Mouse (Mus musculus): ENCODE measurements around the gene Phpt1.

Gene Phpt1

GRCm38 (mm10) chr2:25574579-25575431 is at the start of gene Phpt1, which contains the start of gene Mamdc4:
TSS of gene Phpt1 (minus strand) at chr2:25575224.
TSS of gene Mamdc4 (minus strand) at chr2:25574845.
- peak; percentile 95 for DNase-seq (ENCODE audit: low spot score in 2 of 2)

- DNase-seq (ENCODE audit: low spot score in 2 of 2), result peak; percentile 66 to 77
Observed at GRCm38 (mm10) chr2:25621229-25622200, 46.5 kb upstream of the Phpt1 start, which contains the start of gene Tmem141. TSS of gene Tmem141 (minus strand) at chr2:25622005.

DNA sequence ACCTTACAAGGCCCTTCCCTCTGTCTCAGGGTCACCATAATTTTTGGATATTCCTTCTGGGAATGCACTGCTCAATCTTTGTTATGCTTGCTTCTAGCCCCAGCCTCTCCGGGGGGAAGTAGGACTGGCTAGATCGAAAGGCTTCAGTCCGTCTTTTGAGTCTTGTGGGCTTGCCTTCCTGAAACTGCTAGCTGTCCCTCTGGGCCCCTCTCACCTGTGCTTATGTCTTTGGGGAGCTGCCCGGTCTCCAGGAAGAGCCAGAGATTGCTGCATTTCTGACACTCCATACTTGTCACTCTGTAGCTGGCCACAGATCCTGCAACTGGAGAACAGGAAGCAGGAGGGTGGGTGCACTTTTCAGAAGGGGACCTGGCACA is 45.8 kb upstream of the Phpt1 start:
- no peak for DNase-seq (ENCODE audit: low spot score in 2 of 2)

GRCm38 (mm10) chr2:25620386-25620785 is 45.4 kb upstream of the Phpt1 start:
- peak in 1 of 2 experiments; percentile 7 for DNase-seq (ENCODE audit: low spot score in 2 of 2)

DNA sequence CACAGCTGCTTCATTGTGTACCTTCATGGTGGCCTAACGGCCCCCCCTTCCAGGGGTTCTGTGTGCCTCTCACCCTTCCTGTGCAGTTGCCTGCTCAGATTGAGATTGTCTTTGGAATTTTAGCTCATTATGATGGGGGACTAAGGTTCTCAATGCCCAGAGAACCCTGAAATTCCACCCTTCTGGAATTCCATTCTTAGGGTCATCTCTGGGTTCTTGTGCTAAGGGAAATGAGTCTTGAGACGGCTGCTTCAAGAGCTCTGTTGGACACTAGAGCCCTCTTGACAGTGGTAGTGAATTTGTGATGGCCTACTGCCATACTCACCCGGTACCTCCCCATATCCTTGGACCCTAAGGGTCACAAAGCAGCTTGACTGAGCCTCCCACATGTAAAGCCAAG is 42.6 kb upstream of the Phpt1 start, which contains the start of gene Ccdc183:
Gene Ccdc183, minus strand, starts transcription at position 101 of the 400 bp plus-strand sequence.
- DNase-seq (ENCODE audit: low spot score in 2 of 2), result no peak

- no peak for DNase-seq (ENCODE audit: low spot score in 2 of 2)
Observed at GRCm38 (mm10) chr2:25616398-25616797, 41.4 kb upstream of the Phpt1 start.

- peak in 1 of 2 experiments; percentile 5 for DNase-seq (ENCODE audit: low spot score in 2 of 2)
Observed at GRCm38 (mm10) chr2:25608671-25609070, 33.6 kb upstream of the Phpt1 start.

- peak; percentile 82 to 85 for DNase-seq (ENCODE audit: low spot score in 2 of 2)
Observed at GRCm38 (mm10) chr2:25607761-25608622, 33.0 kb upstream of the Phpt1 start, which contains the start of gene Rabl6. TSS of gene Rabl6 (minus strand) at chr2:25608521.

- no peak for DNase-seq (ENCODE audit: low spot score in 2 of 2)
Observed at GRCm38 (mm10) chr2:25602526-25602925, 27.5 kb upstream of the Phpt1 start.

DNA sequence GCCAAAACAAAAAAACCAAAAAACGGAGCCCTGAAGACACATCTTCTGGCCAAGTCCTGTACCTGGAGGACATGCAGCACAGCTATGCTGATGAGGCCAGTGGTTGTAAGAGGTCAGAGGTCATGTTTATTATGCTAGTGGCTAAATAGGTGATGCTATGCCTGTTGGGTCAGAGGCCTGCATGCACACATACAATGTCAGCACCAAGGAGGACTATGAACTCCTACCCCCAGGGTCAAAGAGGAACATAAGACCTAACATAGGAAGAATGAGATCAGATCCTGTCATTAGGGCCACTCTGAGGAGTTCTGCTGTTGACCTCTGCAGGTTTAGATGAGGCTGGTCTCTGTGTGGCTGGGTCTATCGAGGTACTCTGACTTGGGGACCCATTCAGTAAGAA is 25.0 kb upstream of the Phpt1 start:
- DNase-seq (ENCODE audit: low spot score in 2 of 2), result no peak

DNA sequence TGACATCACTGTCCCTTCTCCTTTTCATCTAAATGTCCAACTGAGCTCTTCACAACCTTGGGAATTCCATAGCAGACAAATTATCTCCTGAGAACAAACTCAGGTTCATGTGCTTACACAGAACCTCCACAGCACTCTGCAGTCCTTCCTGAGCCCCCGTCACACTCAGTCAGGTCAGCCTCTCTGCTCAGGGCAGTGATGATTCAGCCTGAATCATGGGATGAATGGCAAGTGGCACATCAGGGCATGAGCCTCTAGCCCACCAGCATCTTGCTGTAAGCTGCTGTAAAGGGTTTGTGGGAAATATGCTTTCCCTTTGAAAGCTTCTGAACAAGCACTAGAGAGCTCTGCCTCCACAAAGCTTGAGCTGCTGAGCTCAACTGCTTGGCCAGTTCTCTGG is 23.7 kb upstream of the Phpt1 start:
- DNase-seq (ENCODE audit: low spot score in 2 of 2), result no peak

GRCm38 (mm10) chr2:25596765-25597510 is 21.9 kb upstream of the Phpt1 start:
- DNase-seq (ENCODE audit: low spot score in 2 of 2), result no peak

DNA sequence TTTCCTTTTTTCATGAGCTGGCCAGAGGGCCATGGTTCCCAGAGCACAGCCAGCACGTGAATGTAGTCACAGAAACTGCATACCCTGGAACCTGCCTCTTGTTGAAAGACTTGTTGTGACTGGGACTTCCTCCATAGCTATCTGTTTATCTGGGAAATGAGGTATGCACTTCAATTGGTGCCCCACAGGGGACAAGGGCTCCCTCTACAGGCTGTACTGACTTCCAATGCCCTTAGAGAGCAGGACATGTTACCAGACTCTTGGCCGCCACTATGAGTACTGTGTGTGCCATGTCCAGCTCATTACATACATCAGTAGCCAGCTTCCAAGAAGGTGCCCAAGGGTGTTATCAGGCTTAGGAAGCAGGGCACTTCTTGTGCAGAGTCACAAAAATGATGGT is 16.8 kb upstream of the Phpt1 start:
- no peak for DNase-seq (ENCODE audit: low spot score in 2 of 2)

DNA sequence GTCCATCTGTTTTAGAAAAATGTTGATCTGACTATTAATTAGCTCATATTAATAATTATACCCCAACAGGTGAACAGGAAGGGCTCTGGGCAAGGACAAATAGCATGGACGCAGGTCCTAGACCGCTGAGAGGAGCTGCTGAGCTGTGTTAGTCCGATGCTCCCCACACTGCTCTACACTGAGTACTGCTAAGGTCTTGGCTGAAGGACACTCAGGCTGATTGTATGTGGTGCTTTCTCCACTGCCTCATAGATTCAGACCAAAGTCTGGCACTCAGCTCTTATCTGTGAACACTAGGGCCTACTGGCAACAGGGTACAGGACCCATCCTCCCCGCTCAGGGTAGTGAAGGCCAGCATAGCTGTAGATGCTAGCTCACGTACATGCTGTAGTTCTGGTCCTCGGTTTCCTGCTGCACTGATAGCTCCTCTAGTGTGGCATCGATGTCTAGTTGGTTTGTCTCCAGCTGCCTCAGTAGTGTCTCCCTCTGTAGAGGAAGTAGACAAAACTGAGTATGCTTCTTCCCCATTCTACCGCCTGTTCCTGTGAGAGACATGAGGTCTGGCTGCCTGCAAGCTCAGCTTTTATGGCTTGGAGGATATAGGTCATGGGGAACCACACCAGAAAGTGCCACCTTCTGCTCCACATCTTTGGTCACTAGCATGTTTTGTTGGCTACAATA is 13.3 kb upstream of the Phpt1 start:
- no peak for DNase-seq (ENCODE audit: low spot score in 2 of 2)

DNA sequence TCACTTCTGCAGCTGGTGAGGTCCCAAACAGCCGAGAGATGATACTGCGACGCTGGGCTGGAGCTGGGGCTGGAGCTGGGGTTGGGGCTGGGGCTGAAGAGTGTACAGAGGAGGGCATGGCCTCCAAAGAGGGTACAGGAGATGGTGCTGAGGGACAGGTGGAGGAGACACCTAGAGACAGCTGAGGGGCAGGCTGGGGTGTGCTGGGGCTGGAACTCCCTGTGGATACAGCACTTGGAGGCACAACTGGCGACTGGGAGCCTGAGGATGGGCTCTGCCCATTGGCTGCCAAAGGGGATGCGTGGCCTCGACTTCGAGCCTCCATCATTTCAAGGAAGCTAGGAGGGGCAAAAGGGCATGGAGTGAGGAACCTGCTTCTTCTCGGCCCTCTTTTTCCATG is 12.3 kb upstream of the Phpt1 start:
- DNase-seq (ENCODE audit: low spot score in 2 of 2), result no peak

GRCm38 (mm10) chr2:25585601-25586000 is 10.6 kb upstream of the Phpt1 start:
- no peak for DNase-seq (ENCODE audit: low spot score in 2 of 2)

GRCm38 (mm10) chr2:25584856-25585255 is 9.8 kb upstream of the Phpt1 start:
- DNase-seq (ENCODE audit: low spot score in 2 of 2), result no peak

- no peak for DNase-seq (ENCODE audit: low spot score in 2 of 2)
Observed at GRCm38 (mm10) chr2:25584152-25584551, 9.1 kb upstream of the Phpt1 start.

- no peak for DNase-seq (ENCODE audit: low spot score in 2 of 2)
Observed at GRCm38 (mm10) chr2:25583571-25583970, 8.5 kb upstream of the Phpt1 start.

DNA sequence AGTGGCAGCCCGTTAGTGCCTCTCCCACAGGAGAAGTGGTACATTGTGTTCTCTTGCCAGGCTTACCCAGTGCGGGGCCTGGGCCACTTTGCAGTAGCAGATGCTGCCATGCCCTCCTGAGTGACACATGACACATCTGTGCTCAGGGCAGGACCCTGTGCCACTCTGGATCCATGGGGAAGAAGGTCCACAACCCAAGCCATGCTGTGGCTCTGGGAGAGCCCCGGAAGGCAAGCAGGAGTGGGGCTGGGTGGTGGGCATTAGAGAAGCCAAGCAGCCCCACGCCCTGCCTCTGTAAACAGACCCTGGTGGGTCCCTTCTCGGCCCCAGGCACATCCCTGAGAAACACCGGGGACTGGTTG is 8.1 kb upstream of the Phpt1 start:
- no peak for DNase-seq (ENCODE audit: low spot score in 2 of 2)
